Mouse (Mus musculus) kidney, adult 2 months (tissue): ENCODE measurements around the gene Klhl12.

ENCODE experiments used
- CTCF ChIP-seq: fragments of 200-500 bp; conservative IDR thresholded peaks from 2 replicates; pipeline ENCODE4 v1.5.1; 2011; ENCODE audit warnings: low read depth, mild to moderate bottlenecking, control low read depth, low read length, moderate library complexity, mixed read lengths; ENCODE audit not compliant: insufficient read depth, insufficient read length
- POLR2A ChIP-seq: fragments of 200-500 bp; IDR thresholded peaks from one replicate; pipeline ENCODE4 v1.6.1; 2011; ENCODE audit warnings: low read depth, low read length, control low read depth

- no peak for TF ChIP-seq POLR2A
- TF ChIP-seq CTCF = no peak
Measured at GRCm38 (mm10) chr1:134456060-134456459, 729 bp downstream of the Klhl12 start.
